Mouse (Mus musculus) thymus, postnatal 10 days (tissue): ENCODE data around the gene Haus3.

Source experiments
- DNase-seq, 2 experiments: peaks; one replicate each; pipeline ENCODE4 v3.0.0; 2021; ENCODE audit warnings: low spot score in 2 of 2

The Haus3 gene

DNA sequence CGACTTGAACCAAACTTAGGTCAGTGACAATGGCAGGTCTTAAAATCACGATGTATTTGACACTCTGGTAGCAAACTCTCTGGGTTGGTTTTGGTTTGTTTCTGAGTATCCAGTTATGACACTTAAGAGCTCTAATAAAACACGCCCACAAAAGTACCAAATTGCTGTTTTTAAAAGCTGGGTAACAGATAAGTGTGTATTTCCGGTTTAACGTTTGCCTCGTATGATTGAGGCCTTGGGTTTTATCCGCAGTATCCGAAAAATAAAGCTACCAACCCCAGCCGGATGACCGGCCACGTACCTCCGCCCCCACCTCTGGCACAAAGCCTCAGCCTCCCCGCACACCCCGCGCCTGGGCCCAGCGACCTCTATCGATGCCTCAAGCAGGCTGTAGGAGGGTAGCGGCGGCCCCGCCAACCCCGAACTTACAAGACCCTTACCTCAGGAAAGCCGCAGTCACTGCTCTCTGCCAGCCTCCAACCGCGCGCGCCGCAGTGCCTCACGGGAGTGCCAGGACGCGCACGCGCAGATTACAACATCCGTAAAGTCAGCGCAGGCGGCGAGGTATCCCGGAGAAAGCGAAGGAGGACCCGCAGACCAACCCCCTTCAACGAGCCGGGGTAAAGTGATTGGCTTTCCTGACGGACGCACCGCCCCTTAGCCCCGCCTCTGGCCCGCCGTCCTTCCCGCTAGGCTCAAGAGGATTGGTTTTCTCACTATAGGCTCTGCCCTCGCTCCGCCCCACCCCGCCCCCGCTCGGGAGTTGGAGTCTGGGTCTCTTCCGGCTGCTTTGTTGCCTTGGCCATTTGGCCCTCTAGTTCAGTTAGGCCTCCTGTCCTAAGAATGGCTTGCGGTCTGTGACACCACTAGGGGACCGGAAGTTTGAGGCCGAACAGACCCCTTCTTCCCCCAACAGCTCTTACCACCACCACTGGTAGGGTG is at the start of gene Haus3, which contains the start of gene Poln:
Gene Haus3 (minus strand): TSS at position 578 of the 942 bp plus-strand sequence.
Gene Poln (minus strand): TSS at position 499 of the 942 bp plus-strand sequence.
- DNase-seq: peak; percentile 97 to 98

DNA sequence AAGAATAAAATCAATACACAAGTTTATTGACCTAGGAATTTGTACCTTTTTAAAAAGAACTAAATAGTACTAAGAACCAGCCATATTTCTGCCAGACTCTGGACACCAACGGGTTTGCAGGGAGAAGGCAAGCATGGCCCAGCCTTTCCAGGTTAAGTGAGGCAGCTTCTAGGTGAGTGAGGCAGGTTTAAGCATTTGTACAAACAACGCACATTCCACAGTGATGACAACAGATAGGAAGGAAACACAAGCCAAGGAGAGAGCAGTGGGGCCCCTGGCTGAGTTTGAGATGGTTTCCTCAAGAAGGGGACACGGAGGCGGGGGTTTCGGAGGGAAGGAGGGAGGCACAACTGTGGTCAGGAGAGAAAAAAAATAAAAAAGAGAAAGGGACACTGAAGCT is 49.3 kb upstream of the Haus3 start:
- no peak for DNase-seq

DNA sequence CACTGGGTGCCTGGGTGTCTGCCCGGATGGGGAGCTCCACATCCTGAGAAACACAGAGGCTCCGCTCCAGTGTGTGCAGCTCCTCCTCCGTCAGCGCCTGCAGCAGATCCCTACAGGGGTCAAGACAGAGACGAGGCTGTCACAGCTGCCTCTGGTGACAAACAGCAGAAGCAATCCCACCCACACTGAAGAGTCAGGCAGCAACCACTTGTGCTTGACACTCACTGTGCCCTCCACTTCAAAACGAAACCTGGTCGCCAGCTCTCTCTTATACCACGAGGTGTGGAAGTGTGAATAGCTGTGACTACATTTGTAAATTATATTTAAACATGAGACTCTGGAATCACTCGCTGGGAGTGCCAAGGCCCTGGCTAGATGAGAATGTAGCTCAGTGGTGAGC is 48.4 kb upstream of the Haus3 start:
- no peak for DNase-seq

DNA sequence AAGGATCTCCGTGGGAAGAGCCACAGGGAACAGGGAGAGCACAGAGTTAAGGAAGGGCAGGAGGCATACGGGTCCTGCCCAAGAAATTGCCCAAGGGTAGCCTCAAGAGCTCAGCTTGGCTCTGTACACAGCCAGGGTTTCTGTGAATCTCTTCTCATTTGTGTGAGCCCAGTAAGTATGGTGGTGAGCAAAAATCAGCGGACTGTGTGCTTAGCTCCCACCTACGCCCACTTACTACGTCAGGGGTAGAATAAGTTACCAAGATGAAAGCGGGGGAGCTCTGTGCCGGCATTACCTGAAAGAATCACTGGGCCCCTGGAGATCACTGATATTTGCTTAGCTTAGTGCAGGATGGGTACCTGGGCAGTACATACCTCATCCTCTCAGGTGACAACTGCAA is 46.7 kb upstream of the Haus3 start:
- DNase-seq: no peak

DNA sequence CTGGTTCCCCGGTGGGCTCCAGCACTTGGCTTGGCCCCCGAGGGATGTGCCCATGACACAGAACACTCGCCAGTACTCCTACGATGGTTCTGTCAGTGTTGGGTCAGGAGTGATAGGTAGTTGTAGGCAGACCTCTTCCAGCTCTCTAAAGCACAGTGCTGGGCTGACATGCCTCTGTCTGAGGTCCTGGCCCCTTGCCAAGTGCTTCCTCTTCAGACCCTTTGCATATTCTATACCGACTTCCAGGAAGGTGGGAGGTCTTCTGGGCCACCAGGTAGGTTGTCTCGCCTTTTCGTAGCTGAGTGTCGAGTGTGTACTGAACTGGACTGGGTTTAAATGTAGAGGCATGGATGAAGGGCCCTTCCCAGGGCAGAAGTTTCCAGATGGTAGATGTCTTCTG is 44.3 kb upstream of the Haus3 start:
- DNase-seq: no peak

DNA sequence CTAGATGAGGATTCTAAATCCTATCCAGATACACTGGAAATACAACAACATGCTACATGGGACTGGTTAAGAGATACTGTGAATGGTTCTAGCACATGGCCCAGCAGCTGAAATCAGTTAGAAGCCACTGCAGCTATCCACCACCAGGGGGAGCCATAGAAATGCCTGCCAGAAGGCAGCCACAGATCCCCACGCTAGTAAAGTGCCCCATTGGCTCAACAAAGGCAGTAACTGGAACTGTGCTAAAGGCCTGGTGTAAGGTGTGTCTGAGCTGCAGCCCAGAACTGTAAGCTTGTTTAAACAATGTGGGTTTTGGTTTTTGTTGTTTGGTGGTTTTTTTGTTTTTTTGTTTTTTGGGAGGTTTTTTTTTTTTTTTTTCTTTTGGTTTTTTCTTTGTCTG is 41.0 kb upstream of the Haus3 start:
- DNase-seq: peak; percentile 77 to 92

DNA sequence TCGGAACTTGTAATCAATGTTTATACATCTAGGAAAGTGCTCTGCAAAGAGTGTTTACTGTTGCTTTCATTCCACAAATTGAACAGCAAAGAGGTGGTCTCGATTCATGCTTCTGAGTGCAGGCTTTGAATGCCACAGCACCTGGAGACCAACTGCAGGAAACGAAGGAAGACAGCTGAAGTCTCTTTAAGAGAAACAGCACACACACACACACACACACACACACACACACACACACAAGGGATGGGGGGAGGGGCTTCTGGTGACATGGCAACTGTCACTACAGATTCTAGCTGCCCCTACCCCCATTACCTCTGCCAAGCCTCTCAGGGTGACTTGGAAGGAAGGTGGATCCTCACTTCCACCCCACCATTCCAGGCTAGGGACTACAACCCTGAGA is 38.2 kb upstream of the Haus3 start:
- DNase-seq: peak; percentile 74 to 75

DNA sequence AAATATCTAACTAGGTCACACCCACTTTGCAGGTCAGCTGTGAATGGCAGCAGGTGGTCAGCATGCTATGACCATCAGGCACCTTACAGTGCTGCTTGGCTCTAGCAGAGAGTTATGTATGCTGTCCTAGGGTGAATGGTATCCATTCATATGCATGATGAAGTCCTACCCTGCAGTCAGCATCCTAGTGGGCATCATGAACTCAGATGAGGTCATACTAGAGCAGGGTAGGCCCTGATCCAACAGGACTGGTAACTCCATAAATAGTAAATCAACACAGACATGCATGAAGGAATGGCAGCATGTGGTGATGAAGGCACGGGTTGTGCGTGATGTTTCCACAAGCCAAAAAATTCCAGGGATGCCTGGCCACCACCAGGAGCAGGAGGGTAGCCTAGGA is 36.5 kb upstream of the Haus3 start:
- no peak for DNase-seq

DNA sequence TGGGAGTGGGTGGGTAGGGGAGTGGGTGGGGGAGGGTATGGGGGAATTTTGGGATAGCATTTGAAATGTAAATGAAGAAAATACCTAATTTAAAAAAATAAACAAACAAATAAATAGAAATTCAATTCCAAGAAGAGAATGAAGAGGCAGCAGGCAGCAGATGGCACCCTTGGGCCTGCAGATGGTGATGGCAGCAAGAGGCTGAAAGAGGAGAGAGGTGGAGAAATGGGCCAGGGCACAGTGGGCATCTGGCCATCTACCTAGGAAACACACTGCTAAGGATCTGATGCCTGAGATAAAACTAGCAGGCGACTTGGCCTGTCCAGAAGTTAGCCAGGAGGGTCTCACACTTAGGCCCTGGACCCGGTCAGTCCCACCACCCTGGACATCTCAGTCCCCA is 35.6 kb upstream of the Haus3 start:
- DNase-seq: no peak

DNA sequence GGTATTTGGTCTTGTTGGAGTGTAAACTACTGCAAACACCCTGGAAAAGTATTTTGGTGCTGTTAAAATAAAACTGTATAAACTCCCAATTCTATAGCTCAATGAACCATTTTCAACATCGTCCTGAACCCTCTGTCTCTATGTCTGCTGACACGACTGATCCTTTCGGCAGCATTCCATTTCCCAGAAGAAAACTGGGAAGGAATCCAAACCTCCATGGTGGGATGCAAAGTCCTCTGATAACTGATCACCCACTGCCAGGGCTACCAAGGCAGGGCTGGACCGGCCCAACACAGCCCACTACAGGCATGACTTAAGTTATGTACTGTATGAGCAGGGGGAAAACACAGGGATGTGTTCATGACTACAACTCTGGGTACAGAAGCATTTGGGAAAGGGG is 32.7 kb upstream of the Haus3 start:
- DNase-seq: no peak

DNA sequence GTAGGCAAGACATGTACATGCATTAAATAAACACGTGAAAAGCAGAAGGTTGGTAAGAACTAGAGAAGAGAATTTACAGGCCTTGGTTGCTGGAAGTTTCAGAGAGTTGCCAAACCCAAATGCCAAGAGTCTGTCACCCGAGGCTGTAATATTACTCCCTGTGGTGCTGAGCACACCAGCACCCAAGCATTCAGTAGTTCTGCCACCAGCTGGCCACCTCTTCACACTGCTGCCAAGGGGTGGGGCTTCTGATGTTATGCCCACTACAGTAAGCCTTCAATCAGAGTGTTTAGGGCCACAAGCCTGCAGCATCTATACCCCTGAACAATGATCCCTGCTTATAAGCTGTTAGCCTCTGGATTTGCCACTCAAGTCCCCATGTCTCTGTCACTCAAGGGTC is 32.1 kb upstream of the Haus3 start:
- no peak for DNase-seq

DNA sequence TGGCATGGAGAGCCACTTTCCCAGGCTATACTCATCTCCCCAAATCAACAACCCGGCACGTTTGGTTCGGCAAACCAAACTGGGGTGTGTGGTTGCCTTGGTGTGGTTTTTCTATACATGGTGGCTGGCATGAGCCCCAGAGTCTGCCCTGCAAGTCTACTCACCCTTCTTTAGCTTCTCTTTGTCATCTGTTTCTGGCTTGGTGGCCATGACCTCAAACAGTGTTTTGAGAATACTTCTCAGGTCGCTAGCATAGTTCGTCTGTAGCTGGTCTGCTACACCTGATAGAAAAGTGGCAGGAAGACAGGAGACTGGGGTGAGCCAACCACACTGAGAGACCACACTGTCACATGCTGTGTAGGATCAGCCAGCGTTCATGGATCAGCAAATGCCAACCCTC is 29.3 kb upstream of the Haus3 start:
- no peak for DNase-seq

DNA sequence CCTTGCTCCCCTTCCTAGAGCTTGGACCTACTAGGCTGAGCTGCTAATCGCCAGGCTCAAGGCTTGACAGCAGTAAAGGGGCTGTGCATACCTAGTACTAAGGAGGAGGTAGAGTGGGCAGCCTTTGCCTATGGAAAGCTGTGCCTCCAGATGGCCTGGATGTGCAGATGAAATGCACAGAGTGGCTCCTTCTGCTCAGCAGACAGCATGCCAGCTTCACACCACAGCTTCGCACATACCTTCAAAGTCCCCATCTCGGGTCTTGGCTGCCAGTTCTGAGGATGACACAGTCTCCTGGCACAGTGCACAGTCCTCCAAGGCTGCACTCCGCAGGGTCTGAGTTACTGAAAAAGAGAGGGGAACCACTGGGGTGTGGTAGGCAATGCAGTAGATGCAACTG is 27.9 kb upstream of the Haus3 start:
- DNase-seq: no peak

DNA sequence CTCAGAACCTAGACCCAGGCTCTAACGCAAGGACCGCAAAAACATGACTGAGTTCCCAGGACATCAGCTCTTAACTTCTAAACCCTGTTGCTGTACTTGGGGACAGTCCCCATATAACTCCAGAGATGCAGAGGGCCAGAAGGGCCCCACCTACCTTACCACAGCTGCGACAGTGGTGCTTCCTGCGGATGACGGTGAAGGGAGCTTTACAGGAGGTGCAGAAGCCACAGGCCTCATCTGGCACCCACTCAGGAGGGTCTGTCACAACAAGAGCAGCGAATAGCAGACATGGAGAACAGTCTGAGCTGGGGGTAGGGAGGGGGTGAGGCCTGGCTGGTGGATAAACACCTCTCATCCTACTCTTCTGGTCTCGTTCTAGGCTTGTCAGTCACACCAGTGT is 27.1 kb upstream of the Haus3 start:
- DNase-seq: peak; percentile 82 to 91

DNA sequence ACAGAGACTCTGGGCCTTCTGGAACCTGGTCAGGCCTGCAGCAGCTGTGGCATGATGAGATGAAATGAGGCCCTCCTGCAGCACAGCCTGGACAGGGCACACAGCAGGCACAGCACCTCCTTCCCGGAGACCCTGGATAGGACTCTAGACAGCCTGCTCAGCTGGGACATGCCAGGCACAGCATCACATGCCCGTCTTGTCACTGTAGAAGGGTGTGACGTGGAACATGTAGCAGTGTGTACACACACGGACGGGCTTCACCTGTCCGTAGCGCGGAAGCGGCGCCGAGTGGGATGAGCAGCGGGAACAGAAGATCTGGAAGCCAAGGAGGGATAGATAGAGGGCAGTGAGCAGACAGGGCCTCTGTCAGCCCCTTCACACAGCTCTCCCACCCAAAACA is 26.5 kb upstream of the Haus3 start:
- DNase-seq: no peak

DNA sequence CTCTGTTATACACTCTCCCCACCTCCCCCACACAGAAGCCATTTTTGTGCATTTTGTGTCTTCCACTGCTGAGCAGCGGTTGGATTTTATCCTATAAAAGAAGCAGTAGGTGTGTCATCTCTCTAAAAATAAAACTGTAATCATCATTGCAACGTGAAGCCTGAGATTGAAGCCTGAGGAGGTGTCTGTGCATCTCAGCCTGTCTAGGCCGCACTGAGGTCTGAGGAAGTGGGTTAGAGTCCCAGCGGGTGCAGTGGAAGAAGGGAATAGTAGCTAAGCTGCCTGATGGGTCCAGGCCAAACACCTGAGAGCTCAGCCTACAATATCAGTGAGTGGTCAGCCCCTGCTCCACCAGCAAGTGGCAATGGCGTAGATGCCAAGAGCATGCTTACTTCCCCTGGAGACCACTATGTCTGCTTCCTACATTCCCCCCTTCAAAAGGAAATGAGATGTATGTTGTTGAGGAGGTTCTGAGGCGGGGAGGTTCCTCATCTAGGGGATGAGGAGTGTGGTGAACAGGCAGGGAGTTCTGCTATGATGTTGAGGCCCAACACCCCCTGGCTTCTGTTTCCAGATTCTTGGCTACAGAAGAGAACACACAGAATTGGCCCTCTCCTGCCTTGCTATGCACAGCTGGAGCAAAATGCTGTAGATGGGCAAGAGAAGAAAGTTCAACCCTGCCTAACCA is 25.8 kb upstream of the Haus3 start:
- DNase-seq: no peak

DNA sequence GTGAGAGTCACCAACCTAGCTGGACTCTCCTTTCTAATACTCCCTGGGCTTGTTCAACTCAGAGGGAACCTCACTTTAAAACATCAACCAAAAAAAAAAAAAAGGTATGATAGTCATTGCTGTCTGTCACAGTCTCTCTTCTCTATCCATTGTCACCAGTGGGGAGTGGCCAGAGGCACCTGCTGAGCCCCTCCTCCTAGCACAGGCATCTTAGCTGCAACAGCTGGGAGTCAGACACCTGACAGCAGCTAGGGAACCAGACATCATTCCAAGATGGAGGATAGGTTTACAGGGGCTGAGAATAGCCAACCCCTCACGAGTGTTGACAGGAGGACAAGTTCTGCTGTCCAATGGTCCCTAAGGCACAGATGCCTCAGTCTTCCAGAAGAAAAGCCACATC is 25.1 kb upstream of the Haus3 start:
- no peak for DNase-seq

DNA sequence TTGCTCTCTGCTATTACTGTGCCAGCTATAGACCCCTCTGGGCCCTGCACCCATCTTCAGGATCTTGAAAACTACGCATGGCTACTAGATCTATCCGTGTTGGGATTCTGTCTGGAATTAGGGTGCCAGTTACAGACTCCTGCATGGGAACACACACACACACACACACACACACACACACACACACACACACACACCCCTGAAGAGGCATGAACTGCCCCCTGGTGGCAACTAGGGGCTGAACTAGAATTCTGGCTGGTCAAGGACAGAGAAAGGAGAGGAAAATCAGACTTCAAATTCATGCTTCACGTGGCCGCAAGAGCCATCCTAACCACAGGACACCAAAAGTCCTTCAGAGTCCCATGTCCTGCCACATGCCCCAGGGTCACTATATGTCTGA is 22.5 kb upstream of the Haus3 start:
- no peak for DNase-seq

DNA sequence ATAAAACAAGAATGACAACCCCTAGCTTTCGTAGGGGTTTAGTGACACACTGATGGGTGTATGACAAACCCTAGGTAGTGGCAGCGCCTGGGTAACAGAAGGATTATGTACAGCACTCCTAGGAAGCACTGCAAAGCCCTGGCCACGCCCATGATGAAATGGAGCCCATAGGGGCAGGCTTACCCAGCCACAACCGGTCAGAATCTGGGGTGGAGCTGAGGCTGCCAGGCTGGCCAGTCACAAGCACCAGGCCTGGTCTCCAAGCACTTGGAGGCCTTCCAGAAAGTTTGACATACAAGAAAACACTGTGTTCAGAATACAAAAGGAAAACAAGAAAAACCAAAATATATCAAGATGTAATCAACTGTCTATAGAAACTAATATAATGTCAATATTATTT is 21.7 kb upstream of the Haus3 start:
- DNase-seq: no peak

DNA sequence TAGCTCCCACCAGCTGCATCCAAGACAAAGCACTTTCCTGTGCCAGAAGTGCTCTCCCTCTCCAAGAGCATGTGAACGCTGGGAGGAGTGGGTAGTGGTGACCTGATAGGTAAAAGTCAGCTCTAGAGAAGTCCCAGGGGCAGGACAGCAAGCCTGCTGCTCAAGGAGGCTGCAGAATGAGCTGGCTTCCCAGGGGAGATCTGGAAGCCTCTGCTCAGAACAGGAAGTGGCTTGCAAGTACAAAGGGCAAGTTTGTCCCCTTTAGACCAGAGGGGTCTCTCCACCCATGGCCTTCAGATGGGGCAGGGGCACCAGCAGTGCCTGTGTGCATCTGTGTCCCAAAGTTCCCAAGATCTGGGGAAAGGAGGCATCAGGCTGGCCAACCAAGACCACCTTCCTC is 20.2 kb upstream of the Haus3 start:
- no peak for DNase-seq

DNA sequence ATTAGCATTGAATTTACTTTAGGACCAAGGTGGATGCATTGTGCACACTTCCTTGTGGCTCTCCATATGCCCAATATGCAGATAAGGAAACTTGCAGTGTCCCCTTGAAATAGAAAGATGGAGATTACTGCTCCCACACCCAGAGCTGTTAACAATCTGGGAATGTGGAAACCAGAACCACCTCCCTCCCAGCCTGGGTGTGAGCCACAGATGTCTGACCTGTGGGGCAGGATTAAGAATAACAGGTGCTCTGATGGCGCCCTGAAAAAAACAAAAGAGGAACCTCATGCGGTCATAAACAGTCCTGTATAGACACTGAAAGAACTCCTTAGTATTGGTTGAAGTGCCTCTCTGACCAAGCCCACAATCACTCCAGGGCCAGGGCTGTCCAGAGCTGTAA is 19.5 kb upstream of the Haus3 start:
- no peak for DNase-seq

DNA sequence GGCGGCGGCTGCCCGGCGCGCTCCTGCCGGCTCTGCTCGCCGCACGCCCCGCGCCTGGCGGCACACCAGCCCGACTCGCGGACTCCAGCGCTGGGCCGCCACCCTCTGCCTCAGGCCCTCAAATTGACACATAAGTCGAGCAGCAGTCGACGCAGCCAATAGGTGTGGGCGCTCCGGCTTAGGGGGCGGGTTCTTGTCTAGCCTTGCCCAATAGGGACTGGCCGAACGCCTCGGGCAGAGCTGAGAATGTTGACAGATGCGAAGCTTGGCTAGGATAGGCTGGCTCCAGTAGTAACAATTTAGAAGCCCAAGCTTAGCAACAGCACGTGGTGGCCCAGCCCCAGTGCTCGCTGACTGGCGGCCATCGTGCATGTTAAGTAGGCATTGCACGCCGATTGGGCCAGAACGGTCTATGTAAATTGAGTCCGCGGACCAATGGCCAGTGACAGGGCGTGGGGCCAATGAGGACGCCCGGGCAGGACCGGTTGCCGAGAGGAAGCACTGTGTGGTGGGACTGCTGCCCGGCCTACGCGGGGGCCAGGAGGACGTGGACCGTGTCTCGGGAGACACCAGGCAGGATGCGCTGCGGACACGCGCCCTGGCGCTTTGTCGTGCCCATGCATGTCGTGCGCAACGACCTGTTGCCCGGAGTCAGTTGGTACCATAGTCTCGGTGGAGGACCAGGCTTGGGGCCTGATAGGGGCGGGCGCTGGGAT is 18.4 kb upstream of the Haus3 start, which contains the start of gene Mxd4:
Gene Mxd4 (minus strand): TSS at position 120 of the 716 bp plus-strand sequence.
- DNase-seq: peak; percentile 97 to 99
